Mouse (Mus musculus) 416B (cell line): Measurements from ENCODE around the gene Rap1gap.
A peak's percentile ranks its signal among the peaks of the same experiment; 100 is the strongest.

Experiments used
- DNase-seq: peaks from one replicate; pipeline ENCODE4 v3.0.0; 2011; ENCODE audit warnings: low read depth

Gene Rap1gap

DNA sequence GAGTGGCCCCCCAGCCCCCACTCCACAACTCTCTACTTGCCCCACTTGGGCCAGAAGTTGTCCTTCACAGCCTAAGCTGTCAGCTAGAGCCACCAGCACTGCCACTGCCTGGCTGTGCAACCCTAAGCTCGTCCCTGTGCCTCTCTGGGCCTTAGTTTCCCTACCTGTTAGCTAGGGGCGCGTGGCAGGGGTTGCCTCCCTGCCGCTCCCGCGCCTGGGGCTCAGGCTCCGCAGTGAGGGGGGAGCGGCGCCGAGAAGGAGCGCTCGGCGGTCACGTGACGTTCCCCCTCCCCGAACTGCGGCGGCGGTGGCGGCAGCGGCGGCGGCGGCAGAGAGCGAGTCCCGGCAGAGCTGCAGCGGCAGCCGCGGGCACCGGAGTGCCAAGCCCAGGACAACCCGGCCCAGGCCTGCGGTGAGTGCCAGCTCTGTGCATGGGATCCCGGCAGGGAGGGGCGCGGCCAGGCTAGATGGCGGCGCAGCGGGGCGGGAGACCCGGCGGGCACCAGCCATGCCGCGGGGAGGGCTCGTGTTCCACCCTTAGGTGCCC is at the start of gene Rap1gap:
TSS of gene Rap1gap (plus strand) at position 294 of the 547 bp plus-strand sequence.
- no peak for DNase-seq

DNA sequence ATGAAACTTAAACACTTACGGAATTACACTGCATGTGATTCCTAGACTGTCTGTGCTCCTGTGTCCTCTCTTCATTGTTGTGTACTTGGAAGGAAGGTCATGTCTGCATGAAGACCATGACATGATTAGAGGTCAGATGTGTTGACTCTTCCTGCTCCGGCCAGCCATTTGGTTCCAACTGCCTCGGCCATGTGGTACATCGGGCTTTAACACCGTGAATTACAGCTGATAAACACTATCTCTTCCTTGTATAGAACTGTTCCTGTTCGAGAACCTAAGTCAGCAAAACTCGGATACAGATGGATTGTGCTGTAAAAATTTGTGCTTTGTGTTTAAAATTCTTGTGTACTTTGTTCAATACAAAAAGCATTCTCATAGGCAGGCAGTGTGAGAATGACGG is 41.7 kb upstream of the Rap1gap start:
- DNase-seq, result no peak

- DNase-seq, result no peak
Observed at GRCm38 (mm10) chr4:137627476-137628235, 36.9 kb upstream of the Rap1gap start.

DNA sequence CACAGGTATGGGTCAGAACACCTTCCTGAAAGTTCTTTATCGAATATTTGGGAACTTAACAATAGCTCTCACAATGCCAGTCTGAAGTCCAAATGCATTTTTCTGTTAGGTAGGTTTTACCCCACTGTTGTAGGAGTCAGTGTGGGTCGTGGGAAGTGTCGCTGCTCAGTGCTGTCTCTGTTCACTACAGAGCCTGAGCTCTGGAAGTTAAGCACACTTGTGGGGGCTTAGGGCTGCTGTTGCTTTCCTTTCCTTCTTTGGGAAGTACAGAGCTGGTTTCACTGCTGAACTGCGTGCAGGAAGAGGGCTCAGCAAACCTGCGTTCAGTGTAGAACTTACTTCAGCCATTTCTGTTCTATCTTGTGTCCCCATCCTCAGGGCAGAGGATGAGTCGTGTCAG is 36.1 kb upstream of the Rap1gap start:
- DNase-seq, result peak; percentile 58

GRCm38 (mm10) chr4:137629354-137629753 is 35.2 kb upstream of the Rap1gap start:
- peak; percentile 63 for DNase-seq

DNA sequence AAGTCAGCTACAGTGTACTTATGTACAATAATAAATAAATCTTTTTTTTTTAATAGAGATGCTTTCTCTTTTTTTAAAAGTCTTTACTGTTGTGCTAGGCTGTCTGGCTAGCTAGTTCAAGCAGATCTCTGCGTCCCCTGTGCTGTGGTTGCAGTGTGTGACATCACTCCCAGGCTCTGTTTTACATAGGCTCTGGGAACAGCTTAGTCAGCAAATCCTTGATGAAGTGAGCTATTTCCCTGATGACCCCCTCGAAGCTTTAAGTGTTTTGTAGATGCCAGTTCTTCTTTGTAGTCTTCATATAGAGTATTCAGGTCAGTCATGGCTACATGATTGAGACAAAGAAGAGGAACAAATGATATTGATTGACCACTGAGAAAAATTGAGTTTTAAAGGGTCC is 34.4 kb upstream of the Rap1gap start:
- DNase-seq, result no peak

DNA sequence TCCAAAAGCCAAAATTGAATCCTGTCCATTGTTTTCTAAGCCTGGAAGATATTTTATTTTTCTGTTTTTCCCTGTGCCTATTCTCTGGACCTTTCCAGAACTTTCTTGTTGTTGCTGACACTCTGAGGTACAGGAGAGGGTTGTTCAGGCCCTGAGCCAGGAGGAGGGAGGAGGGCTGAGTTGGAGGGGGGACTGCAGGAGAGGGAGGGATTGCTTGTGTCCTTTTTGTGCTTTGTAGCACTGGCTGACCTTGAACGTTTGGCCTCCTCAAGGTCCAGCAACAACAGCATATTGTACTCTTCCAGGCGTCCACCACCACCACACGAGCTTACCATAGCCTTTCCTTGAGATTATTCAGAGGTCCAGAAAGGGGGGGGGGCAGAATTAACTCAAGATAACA is 32.9 kb upstream of the Rap1gap start:
- DNase-seq, result no peak

DNA sequence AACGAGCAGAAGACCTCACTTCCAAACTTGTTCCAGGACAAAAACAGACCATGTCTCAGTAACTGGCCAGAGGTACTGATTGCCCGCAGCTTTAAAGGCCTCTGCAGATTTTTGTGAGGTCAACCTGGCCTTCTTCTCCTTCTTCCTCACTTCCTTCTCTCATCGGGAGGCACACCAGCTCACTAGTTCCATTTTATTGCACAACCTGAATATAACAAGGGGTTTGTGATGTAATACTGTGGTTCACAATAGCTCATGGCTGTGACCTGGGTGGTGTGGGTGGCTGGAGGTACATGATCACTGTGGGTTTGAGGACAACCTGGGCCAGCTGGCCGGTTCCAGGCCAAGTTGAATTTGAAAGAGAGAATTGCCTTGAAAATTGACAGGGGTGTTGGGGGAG is 31.1 kb upstream of the Rap1gap start:
- peak; percentile 65 for DNase-seq

- DNase-seq, result peak; percentile 38
Observed at GRCm38 (mm10) chr4:137636597-137636996, 27.9 kb upstream of the Rap1gap start.

- DNase-seq, result peak; percentile 91
Observed at GRCm38 (mm10) chr4:137641556-137641955, 23.0 kb upstream of the Rap1gap start.

DNA sequence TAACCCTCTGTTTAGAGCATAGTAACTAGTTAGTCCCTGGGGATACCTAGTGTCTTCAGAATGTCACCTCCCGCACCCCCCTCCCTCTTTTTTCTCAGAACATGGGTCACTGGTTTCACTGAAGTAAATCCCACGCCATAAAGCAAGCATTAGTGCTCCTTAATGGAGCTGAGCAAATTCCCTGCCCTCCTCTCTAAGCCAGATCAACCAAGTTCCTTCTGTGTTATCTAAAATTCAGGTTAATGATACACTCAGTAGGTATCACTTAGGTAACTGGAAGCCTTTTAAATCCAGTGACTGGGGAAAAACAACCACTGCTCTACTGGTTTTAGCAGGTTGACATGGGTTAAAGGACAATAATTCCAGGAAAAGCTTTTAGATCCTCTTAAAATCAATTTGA is 22.4 kb upstream of the Rap1gap start:
- no peak for DNase-seq

DNA sequence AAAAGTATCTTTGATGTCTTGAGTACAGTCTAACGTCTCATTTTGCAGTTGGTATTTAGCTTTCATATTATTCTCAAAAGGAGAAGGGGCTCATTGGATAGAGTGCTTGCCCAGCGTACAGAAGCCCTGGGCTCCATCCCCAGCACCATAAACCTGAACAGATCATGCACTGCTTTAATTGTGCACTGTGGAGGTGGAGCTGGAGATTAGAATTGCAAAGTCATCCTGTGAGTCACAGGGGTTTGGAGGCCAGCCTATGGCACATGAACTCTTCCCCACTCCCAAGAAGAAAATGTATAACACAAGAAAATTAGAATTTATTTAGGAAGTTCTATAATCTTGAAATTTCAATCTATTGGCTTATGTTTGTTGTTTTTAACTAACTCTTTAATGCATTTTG is 21.1 kb upstream of the Rap1gap start:
- peak; percentile 75 for DNase-seq

DNA sequence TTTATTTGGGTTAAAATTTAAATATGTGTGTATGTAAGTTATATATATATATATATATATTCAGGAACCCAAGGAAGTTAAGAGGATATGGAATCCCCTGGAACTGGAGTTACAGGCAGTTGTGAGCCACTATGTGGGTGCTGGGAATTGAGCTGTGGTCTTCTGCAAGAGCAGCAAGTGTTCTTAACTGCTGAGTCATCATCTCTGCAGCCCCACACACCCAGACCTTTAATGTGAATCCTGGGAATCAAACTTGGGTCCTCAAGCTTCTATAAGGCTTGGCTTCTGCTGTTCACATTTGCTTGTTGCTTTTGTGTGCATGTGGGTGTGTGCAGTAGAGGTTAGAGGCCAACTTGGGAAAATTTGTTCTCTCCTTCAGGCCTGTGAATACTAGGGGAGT is 18.3 kb upstream of the Rap1gap start:
- no peak for DNase-seq

- DNase-seq, result peak; percentile 33
Observed at GRCm38 (mm10) chr4:137647648-137648047, 16.9 kb upstream of the Rap1gap start.

- no peak for DNase-seq
Observed at GRCm38 (mm10) chr4:137648230-137648629, 16.3 kb upstream of the Rap1gap start.

- DNase-seq, result no peak
Observed at GRCm38 (mm10) chr4:137650912-137651311, 13.6 kb upstream of the Rap1gap start.

- no peak for DNase-seq
Observed at GRCm38 (mm10) chr4:137652835-137653346, 11.6 kb upstream of the Rap1gap start.

DNA sequence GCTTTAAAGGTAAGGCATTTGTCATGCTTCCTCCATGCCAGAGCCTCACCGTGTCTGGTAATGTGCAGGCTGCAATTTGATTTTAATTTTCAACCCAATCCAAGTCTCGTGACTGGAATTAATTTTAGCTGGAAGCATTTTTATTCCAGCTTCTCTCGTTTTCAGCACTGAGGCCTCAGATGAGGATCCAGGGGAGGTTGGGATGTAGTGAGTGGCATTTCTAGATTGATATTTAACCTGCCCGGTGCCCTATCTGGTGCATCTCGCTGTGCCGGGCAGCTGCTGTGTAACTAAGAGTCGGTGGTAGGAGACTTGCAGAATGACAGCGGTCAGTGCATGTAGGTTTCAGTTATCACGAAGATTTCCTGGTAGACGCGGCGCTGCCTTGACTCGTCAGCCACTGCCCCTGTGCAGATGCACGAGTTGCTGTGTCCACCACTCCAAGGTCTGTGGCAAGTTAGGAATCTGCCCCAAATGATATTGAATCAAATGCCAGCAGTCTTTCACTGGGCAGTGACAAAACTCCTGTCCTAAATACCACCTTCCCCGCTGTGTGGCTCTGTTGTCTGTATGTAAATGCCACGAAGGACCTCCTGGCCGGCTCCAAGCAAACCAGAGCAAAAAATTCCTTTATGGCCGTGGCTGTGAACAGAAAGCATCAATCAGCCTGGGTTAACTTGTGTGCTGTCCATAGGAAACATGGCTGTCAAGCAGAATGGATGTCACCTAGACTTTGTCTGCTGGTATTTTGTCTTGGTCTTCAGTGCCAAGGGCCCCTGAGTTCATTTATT is 9.1 kb upstream of the Rap1gap start:
- DNase-seq, result no peak

GRCm38 (mm10) chr4:137657674-137658073 is 6.9 kb upstream of the Rap1gap start:
- no peak for DNase-seq

DNA sequence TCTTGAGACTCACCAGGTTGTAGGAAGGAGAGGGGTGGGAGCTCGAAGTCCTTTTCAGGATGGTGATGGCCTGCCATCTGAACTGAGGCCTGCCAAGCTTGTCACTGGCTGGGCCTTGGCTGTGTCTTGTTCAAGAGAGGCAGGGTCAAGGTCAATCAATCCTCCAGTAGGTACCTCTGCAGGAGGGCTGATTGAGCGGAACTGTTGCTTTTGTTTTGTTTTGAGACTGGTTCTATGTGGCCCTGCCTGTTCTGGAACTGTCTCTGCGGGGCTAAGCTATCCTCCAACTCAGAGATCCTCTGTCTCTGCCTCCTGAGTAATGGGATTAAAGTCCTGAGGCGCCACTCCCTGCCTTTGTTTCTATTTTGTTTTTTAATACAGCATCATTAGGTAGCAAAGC is 5.0 kb upstream of the Rap1gap start:
- no peak for DNase-seq

GRCm38 (mm10) chr4:137660364-137661077 is 4.0 kb upstream of the Rap1gap start:
- peak; percentile 55 for DNase-seq

GRCm38 (mm10) chr4:137661078-137661450 is 3.5 kb upstream of the Rap1gap start:
- no peak for DNase-seq
